Mouse (Mus musculus) right cerebral cortex, postnatal 10 days (tissue): ENCODE results near the gene Fam118b.

Source experiments
- DNase-seq, 2 experiments: peaks; one replicate each; pipeline ENCODE4 v3.0.0; 2021; ENCODE audit warnings: low spot score in 2 of 2

The Fam118b gene

GRCm38 (mm10) chr9:35264509-35264908 lies 3.1 kb downstream of the Fam118b start:
- DNase-seq: no peak

- DNase-seq: no peak
Observed at GRCm38 (mm10) chr9:35263431-35263830, 4.2 kb downstream of the Fam118b start.

GRCm38 (mm10) chr9:35262418-35262817 lies 5.2 kb downstream of the Fam118b start:
- DNase-seq: no peak

DNA sequence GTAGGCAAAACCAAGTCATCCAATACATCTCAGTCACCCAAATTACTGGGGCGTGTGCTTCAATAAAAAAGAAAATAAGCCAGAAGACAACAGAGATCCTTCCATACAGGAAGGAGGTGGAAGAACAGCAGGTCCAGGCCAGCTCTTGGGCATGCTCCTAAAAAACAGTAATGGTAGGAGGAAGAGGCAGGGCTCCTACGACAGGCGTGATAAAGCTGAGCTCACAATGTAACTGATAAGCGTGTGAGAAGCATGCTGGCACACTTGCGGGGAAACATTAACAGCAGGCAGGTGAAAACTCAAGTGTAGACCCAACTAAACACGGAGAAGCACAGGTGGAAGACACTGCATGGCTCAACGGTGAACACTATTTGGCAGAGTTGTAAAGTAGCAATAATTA lies 10.2 kb downstream of the Fam118b start:
- no peak for DNase-seq

GRCm38 (mm10) chr9:35249476-35249875 lies 18.1 kb downstream of the Fam118b start:
- DNase-seq: no peak

GRCm38 (mm10) chr9:35247405-35247804 lies 20.2 kb downstream of the Fam118b start:
- DNase-seq: no peak

GRCm38 (mm10) chr9:35239734-35240133 lies 27.9 kb downstream of the Fam118b start:
- no peak for DNase-seq

- no peak for DNase-seq
Observed at GRCm38 (mm10) chr9:35238915-35239571, 28.6 kb downstream of the Fam118b start.

- DNase-seq: no peak
Observed at GRCm38 (mm10) chr9:35238371-35238770, 29.2 kb downstream of the Fam118b start.

DNA sequence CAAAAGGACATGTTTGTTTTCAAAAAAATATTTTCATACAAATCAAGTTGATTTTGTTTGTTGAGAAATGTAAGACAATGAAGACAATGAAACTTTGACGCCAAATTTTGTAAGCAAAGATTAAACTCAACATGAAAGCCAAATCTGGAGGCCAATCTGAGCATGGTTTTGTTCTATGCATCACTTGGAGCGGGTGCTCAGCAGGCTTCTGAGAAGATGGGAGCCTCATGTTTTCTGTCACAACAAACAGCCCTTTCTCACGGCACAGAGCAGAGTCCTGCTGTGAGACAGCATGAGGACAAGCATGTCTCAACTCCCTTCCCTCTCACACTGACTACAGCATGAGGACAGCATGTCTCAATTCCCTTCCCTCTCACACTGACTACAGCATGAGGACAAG lies 31.6 kb downstream of the Fam118b start:
- DNase-seq: no peak

- no peak for DNase-seq
Observed at GRCm38 (mm10) chr9:35228671-35229070, 38.9 kb downstream of the Fam118b start.

DNA sequence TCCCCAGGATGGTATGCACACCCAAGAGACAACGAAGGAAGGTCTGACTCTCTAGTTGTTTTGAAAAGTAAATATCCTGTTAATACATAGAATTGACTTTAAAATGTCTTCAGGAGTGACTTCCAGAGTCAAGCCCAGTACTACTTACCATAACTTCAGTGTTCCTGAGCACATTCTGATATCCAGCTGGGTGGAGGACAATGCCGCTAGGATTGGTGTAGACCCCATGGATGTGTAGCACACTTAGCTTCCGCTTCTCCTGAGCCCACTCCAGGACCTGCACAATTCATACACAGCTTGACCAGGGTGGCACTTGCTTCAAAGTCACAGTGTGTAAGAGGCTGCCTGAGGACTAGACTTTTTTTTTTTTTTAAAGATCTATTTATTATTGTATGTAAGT lies 44.1 kb downstream of the Fam118b start:
- DNase-seq: peak in 1 of 2 experiments; percentile 15

DNA sequence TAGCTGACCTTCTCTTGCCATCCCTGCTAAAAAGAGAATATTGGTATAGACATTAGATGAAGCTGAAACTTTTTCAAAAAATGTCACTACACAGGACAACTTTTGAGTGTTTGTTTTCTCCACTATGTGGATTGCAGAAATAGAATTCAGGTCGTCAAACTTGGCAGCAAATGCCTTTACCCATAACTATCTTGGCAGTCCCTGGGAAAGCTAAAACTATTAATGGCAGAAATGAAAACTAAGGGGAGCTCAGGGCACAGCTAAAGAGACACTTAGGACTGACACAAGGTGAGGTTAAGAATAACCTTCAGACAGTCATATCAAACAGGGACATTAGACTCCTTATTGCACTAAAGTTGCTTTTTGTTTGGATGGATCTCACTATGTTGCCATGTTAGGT lies 49.6 kb downstream of the Fam118b start:
- no peak for DNase-seq

DNA sequence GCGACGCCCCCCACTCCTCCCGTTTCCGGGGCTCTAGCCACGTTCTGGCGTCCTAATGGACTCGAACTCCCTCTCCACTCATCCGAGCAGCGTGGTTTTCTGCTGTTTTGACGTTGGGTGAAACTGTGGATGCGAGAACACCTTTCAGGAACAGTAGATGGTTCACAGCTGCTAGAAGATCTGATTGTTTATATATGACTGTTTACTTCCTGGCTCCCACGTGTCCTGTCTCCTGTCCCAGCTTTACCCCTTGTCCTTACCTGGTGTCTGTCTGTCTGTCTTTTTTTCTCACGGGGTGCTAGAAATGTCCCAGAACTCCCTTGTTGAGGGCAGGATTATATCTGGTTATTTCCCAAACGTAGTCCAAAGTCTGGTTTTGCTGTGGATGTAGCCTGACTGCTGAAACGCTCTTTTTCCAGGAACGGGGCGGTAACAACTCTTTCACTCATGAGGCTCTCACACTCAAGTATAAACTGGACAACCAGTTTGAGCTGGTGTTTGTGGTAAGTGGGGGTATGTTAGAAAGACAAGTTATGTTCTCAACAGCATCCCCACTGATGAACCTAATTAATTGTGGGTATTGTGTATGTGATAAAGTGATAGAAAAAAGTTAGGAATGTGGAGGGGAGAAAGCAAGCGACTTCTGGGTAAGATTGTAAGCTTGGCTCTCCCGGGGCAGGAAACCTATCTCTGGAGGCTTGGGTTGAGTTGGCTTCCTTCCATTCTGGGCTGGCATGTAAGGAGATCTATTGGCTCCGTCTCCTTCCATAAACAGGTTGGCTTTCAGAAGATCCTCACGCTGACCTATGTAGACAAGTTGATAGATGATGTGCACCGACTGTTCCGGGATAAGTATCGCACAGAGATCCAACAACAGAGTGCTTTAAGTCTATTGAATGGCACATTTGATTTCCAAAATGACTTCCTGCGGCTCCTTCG lies 55.8 kb downstream of the Fam118b start:
- DNase-seq: no peak

DNA sequence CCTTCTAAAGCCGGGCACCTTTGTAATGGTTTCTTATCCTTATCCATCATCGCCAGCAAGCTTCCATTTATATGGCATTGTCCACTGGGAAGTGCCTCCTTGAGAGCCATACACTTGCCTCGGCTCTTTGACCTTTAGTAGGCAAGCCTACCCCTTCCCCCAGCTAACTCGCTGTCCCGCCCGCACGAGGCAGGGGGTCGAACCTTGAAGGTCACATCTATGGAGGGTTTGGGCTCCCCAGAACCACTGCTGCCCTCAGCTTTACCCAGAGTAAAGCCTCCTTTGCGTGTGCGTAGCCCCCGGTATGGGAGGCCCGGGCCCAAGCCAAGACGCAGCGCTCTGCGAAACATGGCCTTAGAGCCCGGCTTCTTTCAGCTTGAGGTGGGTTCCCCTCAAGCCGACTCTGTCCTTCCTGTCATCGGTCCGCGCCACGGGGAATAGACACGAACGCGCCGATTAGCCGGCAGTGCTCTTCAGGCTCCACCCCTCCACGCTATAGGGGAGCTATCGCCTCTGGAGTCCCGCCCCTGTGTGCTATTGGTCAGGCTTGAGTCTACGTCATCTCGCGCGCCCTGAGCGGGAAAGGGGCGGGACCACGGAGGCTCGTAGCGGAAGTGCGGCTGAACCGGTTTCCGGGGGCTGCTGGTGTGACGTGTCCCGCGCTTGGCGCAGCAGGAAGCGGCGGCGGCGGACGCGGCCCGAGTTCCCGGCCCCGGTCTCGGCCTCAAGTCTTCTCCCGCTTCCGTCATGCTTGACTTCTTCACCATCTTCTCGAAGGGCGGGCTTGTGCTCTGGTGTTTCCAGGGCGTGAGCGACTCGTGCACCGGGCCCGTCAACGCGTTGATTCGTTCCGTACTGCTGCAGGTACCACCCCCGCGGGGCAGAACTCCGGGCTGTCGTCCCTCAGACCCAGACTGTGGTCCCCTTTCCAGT lies 56.8 kb downstream of the Fam118b start, which contains the start of gene Foxred1:
TSS of gene Foxred1 (minus strand) at position 514 of the 933 bp plus-strand sequence.
- peak; percentile 99 to 100 for DNase-seq

DNA sequence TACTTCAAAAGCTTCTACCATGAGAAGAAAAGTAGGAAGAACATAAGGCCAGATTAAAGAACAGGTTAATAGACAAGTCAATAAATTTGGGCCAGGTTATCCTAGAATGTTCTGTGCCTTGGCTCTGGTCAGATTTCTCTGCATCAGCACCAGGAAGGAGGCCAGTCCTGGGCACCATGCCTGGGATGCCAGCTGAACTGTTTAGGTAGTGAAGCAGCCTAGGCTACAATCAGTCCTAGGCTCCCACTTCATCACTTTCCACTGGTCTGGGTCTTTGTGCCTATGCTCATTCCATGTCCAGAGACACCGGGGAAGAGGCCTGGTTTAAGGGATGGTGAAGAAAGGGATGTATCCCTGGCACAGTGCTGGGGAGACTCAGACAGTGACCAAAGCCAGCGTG lies 63.2 kb downstream of the Fam118b start:
- DNase-seq: no peak

DNA sequence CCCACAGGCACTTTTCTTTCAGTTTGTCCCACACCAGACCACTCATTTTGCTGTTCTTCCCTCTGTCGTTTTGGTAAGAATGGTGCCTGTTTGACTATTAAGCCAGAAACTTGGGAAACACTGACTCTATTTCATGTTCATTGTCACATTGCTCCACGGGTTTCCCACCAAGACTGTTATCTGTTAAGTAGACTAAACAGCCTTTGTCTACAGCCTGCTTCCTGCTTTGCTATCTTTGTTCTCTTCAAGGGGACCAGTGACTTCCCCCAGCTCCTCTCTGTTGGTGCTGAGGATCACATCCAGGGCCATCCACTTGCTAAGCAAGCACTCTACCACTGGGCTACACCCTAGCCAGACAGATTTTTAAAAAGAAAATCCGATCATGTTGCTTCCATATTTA lies 64.1 kb downstream of the Fam118b start:
- DNase-seq: no peak

DNA sequence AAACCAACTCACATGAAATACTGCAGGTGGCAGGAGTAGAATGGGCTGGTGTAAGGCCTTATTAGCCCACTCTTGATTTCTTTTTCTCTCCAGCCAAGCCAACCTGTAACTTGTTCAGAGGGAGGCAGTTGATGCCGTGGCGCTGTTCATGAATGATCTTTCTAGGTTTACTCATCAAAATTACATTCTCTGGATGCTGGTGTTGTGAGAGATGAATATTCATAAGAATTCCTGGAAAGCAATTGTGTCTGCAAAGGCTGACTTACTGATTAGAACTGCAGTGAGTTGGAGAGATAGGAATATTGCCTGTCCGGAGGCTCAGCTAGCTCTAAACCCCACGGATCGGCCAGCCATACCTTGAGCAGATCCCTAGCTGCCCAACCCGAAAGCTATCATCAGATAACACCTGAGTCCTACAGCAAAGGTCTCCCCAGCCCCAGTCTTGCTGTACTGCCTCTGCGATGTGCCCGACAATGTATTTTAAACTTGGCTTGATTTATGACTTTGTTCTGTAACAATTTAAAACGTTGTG lies 67.0 kb downstream of the Fam118b start:
- DNase-seq: no peak

- peak; percentile 83 to 89 for DNase-seq
Observed at GRCm38 (mm10) chr9:35199772-35200471, 67.7 kb downstream of the Fam118b start, which contains the start of the genes Srpr and Tirap. Srpr (plus strand) TSS chr9:35200175. Tirap (minus strand) TSS chr9:35200291.

DNA sequence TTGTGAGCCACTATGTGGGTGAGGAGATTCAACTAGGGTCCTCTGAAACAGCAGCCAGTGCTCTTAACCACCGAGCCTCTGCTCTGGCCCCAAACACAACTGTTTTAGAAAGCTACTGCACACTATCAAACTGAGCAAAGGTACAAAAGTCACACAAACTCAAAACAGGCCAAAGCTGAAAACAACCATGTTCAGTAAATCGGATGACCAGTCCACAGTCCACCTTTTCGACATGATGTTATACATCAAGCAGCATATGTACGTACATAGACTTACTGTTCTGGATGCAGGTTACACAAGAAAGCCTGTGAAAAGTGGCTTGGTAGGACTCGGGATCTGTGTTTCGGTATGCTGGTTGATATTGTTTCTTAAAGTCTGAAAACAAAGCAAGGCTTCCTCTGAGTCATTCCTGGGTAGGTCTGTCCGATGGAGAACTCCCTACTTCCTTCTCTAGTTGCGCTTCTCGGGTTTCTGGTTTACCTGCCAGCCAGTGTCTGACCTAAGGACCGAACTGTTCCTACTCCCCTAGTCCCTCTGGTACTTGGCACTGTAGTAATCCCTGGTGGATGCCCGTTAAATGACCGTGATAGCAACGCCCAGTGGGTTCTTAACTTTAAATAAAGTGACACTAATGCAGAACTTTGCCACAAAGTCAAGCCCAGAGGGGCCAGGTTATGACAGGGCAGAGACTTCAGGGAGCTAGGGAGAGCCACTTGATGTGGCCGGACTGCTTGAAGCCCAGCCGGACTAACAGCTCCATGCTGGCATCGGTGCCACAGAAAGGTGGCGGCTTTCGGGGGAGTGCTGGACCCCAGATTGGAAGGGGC lies 68.4 kb downstream of the Fam118b start:
- DNase-seq: no peak
